Mouse (Mus musculus): ENCODE measurements at regions not wholly inside any gene's neighbourhood (a gene's known extent, or its start where the extent isn't known, plus 50 kb on each side); places are given as distances from the start of the nearest gene placed in this dataset.

DNA sequence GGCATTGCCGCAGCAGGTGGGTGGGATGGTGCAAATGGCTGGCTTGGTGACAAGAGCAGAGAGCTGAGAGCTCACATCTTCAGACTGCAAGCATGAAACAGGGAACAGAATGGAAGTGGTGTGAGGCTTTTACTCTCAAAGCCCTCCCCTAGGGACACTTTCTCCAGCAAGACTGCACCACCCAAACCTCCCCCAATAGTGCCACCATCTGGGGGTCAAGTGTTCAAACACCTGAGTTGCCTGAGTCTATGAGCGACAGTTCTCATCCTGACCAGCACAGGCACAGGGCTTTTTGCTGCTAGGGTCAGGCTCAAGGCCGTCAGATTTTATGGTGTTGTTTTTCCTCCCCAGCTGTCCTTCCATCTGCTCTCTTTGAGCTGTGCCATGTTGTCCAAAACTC lies 337.9 kb upstream of the Eif4g2 start:
- no peak for DNase-seq

DNA sequence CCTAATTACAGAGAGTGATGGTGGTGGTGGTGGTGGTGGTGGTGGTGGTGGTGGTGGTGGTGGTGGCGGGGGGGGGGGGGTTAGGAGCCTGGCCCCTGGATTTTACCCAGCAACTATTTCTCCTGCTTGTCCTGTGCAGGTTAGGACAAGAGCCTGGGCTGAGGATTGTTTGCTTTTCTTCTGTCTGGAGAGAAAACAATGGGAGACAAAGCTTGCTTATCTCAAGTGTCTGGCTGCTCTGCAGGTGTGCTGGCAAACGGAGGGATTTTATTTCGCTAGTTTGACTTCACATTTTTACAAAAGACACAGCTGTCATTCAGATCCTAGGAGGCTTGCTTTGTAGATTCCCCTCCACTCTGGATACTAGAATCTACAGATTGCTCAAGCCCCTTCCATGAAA lies 334.9 kb upstream of the Eif4g2 start:
- no peak for DNase-seq

DNA sequence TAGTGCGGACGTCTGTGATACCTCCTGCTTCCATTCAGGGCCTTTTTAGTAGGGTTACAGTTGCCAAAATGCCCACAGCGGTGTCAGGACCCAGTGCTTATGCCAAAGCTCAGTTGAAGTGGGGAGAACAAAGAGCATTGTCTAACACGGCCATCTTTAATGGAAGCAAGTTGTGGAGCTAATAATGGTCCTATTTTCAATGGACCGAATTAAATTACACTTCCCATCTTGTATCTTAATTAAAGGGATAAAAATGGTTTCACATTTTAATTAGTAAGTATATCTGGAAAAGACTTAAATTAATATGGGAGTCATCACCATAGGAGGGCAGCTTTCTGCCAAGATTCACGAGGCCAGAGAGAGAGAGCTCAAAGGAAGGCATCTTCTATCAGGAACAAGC lies 333.2 kb upstream of the Eif4g2 start:
- peak; percentile 77 for DNase-seq

DNA sequence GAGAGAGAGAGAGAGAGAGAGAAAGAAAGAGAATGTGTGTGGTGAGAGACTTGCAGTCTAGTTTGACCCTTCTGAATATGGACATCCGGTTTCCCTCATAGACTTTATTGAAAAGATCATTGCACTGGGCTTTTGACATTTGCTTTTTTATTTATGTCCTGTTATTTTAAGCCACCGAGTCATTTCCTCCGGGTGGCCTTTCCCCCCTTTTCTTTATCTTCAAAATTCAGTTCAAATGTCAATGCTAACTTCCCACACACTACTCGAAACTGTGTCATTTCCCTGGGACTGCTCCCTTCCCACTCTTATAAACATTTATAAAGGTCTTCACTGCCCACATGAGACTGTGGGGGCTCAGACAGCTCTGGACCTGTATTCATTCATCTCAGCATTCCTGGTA lies 330.9 kb upstream of the Eif4g2 start:
- DNase-seq = no peak

DNA sequence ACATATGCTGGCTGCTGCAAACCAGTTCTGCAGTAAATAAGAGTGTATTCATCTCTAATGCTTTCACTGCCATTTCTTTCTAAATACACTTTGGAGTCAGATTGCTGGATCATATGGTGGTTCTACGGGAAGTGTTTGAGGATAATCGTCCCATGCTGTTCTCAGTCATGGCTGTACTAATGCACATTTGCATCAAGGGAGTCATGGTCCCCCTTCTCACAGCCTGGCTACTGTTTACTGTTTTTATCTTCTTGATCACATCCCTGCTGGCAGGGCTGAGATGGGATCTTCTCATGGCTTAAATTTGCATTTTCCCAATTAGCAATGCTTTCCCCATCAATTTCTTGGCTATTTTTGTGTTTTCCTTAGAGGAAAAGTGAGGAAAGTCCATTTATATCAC lies 330.1 kb upstream of the Eif4g2 start:
- no peak for DNase-seq

DNA sequence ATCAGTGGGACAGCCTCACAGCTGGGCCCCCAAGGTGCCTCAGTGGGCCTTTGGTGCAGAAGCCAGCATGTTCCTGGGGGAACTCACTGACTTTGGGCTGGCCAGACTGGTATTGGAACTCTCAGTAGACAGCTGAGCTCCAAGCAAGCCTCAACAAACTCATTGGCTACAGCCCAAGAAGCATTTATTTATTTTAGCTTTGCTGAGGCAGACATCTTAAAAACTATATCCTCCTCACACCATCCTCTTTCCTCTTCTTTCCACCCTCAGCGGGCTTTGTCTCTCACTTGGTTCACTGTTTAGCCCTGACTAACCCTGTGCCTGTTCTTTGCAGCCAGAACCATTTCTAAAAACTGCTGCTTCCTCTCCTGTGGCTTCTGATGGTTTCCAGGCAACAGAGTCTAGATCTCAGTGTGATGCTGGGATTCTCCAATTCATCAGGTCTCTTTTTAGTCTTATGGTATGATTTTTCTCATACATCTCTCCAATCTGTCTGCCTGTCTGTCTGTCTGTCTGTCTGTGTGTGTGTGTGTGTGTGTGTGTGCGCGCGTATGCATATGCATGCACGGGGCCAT lies 328.6 kb upstream of the Eif4g2 start:
- DNase-seq = no peak

DNA sequence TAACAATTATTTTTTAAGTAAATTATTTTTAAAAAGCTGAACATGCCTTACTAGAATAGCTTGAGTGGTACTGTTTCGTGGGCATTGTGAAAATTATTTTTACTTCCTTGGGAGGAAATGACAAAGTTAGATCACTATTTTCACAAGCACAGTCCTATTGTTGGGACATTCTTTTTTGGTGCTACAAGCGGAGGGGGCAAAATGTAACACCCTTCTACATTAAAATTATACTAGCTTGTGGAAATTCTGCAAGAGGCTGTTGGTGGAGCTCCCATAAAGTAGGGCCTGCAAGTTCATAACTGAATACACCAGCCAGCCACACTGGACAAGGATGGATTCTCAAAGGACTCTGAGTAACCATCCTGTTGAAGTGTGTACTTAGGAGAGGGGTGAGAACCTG lies 313.1 kb upstream of the Eif4g2 start:
- DNase-seq = no peak

DNA sequence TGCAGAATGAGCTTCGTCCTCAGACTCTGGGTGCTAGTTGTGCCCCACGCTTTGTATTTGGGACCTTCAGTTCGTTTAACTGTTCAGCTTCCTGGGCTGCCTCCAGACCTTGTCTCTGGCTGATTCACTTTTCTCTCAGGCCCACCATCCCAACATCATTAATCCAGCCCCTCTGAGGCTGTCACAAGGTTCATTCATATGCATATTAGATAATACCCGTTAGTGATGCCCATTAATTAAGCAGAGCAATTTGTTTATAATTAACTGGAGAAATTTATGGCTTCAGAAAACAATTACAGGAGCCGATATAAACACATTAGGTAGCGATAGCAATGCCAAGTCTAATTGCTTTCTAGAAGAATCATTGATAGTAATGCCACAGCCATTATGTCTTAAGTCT lies 312.3 kb upstream of the Eif4g2 start:
- peak; percentile 85 for DNase-seq

DNA sequence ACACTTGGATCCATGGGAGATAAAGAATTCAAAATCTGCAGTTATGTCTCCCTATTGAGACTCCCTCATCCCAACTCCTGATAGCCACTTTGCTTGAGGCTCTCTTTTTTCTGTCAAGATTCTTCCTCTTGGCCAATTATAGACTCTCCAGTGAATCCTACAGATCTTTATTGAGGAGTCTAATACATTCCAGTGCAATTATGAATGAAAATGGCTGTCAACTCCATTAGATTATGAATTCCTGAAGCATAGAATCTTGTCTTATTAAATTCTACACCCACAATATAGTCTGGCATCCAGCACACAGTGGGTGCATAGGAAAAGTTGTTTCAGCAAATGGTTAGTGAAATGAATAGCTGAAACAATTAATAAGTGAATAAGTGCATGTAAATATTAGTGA lies 311.0 kb upstream of the Eif4g2 start:
- peak; percentile 52 for DNase-seq

DNA sequence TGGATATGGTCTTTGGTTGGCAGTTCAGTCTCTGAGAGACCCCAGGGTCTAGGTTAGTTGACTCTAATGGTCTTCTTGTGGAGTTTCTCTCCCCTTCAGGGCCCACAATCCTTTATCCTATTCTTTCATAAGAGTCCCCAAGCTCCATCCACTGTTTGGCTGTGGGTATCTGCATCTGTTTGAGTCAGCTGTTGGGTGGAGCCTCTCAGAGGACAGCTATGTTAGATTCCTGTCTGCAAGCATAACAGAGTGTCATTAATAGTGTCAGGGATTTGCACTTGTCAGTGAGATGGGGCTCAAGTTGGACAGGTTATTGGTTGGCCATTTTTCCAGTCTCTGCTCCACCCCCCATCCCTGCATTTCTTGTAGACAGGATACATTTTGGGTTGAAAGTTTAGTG lies 306.9 kb upstream of the Eif4g2 start:
- no peak for DNase-seq

DNA sequence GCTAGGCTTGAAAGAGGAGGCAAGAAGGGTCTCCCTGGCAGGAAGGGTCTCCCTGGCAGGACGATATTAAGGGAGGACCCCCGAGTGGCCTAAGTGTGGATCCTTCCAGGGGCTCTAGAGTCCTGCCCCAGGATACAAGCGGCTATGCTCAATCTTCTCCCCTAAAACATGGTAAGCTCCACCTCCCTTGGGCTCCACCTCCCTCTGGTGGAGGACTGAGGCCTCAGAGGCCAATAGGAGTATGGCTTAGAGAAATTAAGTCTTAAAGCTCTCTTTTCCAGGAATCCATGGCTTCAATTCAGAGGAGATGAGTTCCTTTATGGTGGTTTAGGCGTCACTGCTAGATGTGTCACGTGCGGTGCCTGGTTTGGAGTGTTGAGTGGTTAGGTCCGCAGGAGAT lies 291.7 kb upstream of the Eif4g2 start:
- DNase-seq = no peak

DNA sequence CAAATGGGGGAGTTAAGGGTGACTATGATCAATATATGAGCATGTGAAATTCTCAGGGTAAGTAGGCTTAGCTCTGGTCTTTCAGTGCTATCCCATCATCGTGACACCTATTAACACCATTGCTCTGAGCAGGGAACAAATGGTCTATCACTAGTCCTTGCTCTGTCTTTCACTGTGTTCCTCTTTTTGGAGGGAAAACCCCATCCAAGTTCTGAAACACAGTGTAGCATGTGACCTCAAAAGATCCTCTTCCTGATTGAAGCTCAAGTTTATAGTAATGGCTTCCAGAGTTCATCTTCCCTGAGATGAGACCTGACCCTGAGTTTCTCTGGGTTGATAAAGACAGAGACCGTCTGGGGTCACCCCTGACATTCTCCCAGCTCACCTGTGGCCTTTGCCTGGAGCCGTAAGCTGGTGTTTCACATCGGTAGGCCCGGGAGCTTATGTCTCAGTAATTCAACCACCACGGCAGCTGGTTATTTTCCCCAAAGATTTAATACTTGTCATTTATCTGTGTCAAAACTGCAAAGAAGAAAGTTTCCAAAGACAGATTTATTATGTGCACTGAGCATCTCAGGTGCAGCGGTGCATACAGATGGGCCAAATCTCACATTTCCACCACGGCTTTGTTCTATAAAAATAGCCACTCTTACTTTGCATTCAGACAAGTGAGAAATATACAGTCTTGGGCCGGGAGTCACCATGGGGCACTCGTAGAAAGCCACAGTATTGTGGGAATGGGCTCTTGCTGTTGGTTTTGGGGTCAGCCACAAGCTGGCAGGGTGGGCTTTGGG lies 290.7 kb upstream of the Eif4g2 start:
- DNase-seq = no peak

DNA sequence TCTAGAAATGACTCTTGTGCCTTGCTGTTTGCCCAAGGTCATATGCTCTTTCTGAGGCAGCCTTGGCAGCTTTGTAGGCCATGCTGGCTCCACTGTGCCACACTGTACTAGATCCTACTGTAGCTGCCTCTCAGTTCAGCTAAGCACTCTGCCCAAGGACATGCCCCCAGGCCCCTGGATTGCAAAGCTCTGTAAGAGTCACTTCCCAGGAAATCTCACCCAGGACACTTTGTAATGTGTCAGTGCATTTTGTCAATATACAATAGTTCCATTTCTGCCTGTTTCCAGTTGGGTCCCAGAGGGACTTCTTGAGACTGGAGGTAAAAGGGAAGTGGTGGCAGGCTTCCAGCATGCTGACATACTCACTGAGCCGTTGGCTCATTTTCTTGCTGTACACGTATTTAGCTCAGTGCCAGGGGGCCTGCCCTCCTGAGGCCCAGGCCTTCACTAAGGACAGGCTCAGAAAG lies 287.6 kb upstream of the Eif4g2 start:
- DNase-seq = peak; percentile 16

DNA sequence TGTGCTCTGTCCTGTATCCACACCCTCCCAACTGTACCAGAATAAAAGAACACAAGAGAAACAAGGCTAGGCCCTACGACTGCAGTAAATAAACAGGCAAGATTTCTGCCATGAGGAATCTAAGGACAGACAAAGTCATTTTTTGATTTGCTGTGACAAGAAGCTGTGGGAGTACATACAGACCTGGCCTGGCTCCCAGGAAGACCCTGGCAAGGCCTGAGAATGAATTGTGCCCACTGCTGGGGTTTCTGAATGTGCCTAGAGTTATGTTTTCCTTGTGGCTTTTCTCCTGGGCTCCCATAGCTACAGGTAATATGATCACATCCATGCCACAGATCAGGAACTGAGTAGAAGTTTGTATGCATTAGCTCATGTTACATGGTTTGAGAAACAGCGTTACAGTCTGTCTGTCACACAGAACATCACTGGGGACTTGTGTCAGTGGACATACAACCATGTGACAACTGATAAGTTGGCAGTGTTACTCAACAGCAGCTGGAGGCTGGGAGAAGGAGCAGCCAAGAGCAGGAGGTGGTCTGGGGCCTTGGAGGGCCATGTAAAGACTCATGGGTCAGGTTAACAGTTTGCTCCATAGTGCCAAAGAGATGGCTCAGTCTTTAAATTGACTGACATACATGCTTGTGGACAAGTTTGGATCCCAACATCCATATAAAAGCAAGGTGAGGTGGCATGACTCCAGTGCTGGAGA lies 285.6 kb upstream of the Eif4g2 start:
- no peak for DNase-seq

DNA sequence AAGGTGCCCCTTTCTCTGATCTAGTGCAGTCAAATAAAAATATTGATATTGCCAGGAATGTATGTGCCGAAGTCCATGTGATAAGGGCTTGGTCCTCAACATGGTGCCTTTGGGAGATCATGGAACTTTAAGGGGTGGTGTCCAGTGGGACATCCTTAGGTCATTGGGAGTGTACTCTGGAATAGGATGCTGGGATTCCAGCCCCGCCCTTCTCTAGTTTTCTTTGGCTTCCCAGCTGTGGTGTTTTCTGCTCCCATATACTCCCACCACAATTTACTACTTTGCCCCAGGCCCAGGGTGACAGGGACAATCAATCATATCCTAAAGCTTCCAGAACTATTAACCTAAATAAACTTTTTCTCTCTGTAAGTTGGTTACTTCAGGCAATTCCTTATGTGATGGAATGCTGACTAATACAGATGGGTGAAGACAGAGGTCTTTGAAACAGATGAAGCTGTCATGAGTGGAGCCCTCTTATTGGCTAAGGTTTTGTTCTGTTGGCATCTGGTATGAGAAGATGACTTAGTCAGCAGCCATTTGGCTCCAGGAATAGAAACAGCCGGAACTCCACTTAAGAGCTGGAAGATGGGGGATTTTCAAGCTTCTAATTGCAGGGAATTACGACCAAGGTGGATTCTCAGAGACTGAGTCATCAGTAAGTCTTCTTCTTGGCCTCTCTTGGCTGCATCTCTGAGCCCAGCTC lies 284.3 kb upstream of the Eif4g2 start:
- DNase-seq = no peak

DNA sequence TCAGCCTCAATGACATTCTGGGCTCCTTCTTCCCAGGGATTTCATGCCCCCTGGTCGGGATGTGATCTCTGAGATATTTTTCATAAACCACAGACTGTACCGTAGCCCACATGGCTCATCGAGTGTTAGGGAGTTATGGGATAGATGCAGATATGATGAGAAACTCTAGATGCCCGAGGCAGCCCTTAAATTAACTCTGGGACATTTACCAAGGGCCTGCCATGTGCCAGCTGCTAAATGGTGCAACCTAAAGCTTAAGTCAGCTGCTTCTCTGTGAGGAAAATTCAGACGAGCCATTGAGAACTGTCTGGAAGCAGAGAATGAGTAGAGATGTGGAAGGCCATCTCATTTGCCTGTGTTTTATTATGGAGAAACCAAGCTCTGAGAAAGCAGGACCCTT lies 282.6 kb upstream of the Eif4g2 start:
- DNase-seq = no peak

DNA sequence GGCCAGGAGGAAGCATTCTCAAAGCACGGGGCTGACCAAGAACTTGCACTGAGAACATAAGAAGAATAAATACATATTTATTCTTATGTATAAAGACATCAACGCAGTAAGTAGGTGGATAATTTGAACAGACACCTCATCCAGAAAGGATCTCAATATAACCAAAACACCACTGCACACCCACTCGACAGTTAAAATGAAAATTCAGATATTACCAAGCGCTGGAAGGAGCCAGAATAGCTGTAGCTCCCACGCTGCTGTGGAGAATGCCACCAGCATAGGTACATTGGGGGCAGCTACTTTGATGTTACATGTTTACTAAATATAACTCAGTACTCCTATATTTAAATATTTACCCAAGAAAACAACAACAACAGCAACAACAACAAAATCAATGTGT lies 280.4 kb upstream of the Eif4g2 start:
- no peak for DNase-seq

DNA sequence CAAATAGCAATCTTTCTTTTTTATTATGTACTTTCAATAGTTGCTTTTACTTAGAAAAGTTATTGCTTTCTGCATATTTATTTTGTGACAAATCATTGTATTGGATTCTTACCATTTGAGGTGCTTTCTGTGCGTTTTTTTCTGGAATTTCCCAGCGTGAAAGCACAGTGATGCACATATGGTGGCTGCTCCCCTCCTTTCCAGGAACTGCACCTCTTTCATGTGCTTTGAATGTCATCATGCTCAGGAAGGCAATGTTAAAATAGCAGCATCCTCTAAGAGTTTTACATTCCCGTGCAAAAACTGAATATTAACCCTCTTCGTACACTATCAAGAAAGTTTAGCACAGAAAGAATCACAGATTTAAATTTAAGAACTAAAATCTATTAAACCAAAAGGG lies 279.8 kb upstream of the Eif4g2 start:
- DNase-seq = no peak

DNA sequence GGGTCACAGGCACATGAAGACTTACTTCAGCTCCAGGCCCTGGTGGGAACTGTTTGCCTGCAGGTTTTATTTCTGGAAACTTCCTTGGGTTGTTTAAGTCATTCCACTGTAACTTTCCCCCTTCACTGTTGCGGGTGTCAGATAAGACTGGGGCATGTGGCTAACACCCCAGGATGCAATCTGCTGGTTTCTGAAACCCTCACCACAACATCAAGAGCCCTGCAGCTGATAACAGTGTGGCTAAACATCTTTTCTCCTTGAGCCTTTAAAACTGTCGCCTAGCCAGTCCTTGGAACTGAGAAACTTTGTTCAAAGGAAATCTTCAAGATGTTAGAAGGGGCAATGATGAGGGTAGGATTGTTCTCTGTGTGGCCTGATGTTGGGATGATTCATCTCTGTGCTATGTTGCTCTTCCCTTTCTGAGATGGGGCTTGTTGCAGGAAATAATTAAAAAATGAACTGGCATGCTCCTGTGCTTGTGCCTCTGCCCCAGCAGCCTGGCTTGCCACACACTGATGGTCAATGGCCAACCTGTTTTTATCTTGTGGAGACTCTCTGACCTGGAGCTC lies 272.3 kb upstream of the Eif4g2 start:
- no peak for DNase-seq

DNA sequence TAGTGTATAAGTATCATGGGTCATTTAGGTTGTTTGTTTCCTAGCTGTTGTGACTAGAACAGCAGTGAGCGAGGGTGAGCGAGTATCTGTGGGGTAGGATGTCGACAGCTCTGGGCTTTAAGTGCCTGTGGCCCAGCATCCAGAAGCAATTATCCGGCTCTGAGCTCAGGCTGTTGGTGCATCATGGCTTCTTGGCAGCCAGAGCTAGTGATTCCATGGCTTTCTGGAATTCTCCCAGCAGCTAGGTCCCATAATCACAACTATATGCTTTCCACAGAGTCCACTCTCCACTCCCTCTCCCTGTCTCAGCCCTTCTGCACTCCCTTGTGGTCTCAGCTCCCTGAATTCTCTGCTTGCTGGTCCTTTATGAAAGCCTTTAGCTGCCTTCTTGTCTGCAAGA lies 271.2 kb upstream of the Eif4g2 start:
- no peak for DNase-seq

DNA sequence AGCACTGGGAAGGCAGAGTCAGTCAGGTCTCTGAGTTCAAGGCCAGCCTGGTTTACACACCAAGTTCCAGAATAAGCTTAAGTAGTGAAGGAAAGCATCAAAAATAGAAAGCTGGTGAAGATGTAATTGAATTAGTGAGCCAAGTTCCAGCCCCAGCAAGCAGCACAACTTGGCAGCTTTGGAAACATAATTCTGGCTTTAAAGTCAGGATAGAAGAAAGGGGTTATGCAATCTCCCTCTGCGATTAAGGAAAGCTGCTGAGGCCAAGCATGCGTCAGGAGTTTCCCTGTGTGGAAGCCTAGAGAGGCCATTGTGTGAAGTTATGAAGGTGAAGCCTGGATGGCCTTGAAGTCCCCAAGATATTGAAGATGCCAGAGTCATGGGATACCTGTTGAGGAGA lies 269.3 kb upstream of the Eif4g2 start:
- DNase-seq = no peak

DNA sequence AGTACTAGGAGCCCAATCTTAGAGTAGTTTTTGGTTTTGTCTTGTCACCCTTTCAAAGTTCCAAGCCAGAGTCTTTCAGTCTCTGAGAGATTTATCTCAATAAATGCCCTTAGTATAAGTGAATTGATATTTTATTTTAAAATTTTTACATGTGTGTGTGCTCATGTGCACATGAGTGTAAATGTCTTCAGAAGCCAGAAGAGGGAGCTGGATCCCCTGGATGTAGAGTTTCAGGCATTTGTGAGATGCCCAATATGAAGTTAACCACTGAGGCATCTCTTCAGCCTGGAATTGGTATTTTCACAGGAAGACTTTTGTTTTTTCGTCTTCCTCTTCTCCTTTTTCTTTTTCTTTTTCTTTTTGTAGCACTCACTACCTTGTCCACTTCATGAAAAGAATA lies 262.3 kb upstream of the Eif4g2 start:
- no peak for DNase-seq

DNA sequence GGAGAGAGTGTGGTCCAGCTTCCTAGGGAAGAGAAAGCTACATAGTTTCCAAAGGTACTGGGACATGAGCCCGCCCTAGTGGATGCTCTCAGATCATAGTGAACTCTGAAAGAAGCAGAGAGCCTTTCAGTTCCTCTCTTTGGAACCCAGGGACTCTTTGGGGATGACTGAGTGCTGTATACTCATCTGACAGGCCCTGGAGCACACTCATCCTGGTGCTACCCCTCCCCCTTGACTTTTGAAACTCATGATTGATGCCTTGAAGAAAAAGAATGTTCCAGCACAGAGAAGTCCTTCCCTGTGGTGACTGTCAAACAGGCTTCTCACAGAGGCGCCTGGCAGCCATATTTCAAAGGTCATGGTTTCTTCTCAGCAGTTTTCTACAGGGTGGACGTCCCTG lies 254.2 kb upstream of the Eif4g2 start:
- no peak for DNase-seq

Measured in retina, postnatal 1 day (tissue).